Mouse (Mus musculus) kidney, adult 2 months (tissue): Measurements from ENCODE around the gene Slc1a3.

ENCODE experiments used
- CTCF ChIP-seq: fragments of 200-500 bp; conservative IDR thresholded peaks from 2 replicates; pipeline ENCODE4 v1.5.1; 2011; ENCODE audit warnings: low read depth, mild to moderate bottlenecking, control low read depth, low read length, moderate library complexity, mixed read lengths; ENCODE audit not compliant: insufficient read depth, insufficient read length
- POLR2A ChIP-seq: fragments of 200-500 bp; IDR thresholded peaks from one replicate; pipeline ENCODE4 v1.6.1; 2011; ENCODE audit warnings: low read depth, low read length, control low read depth

DNA sequence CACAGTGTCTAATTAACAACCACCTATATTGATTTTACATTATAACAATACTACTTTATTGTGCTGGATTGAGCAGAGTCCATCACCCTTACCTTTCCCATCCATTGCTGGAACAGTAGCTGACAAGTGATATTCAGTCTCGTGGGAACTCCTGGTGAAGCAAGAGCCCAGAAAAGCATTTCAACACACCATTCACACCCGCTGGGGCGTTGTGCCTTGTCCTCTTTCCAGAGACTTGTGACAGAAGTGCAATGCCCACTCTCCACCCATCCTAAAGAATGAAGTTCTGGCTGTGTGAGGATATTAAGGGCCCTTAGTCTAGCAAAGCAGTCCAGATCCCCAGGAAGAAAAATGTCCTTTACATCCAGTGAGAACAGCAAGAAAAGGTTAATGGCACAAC lies 7.9 kb upstream of the Slc1a3 start:
- TF ChIP-seq CTCF (no peak), POLR2A (no peak)
